Mouse (Mus musculus): ENCODE measurements around the gene Etl4. TPM values are rescaled to one million over a fixed set of nuclear protein-coding genes. Genes with fewer than 3 reads are reported as not detected.

Gene Etl4
- total and polyA plus RNA-seq, 3 experiments: not detected

- no peak overlapping the region for H3K4me3 ChIP-seq (ENCODE audit: control insufficient read depth in 1 of 2, insufficient read depth in 1 of 2, low read depth in 2 of 2, low read length in 2 of 2)
- no peaks in the 10 kb centered on the region for H3K9me3 ChIP-seq (replicated peaks; ENCODE audit: insufficient read depth, low read length)
- no peaks in the 10 kb centered on the region for H3K4me1 ChIP-seq (ENCODE audit: control insufficient read depth in 1 of 2, insufficient read depth in 2 of 2, low read length in 2 of 2)
- H3K9ac ChIP-seq (ENCODE audit: control insufficient read depth, low read depth, low read length, poor library complexity, severe bottlenecking): no peak overlapping the region
- H3K27me3 ChIP-seq (ENCODE audit: control insufficient read depth in 1 of 2, insufficient read depth in 2 of 2, low read length in 2 of 2): no peaks in the 10 kb centered on the region
- H3K27ac ChIP-seq (ENCODE audit: control insufficient read depth, low read depth, low read length): no peak overlapping the region
- TF ChIP-seq NELFE (IDR thresholded peaks at IDR 0.05; ENCODE audit: low read depth, low read length) (no peak), POLR2AphosphoS2 (IDR thresholded peaks at IDR 0.05; ENCODE audit: low read length) (no peak), HCFC1 (IDR thresholded peaks at IDR 0.05; ENCODE audit: low read depth, low read length) (no peak), GATA1 (IDR thresholded peaks at IDR 0.05; ENCODE audit: low read depth, low read length) (no peak), ETS1 (IDR thresholded peaks at IDR 0.05; ENCODE audit: low read depth, low read length) (no peak), EP300 (IDR thresholded peaks at IDR 0.05; ENCODE audit: low read depth in 1 of 2, low read length in 2 of 2) (no peak), USF2 (IDR thresholded peaks at IDR 0.05; ENCODE audit: borderline replicate concordance in 1 of 2, insufficient read depth in 1 of 2, low read depth in 1 of 2, low read length in 2 of 2) (no peak), TAL1 (IDR thresholded peaks at IDR 0.05; ENCODE audit: low read length) (no peak), NRF1 (IDR thresholded peaks at IDR 0.05; ENCODE audit: insufficient read depth, low read depth, low read length, poor library complexity, severe bottlenecking) (no peak), MYB (IDR thresholded peaks at IDR 0.05; ENCODE audit: low read depth, low read length) (no peak)
- no peaks in the 10 kb centered on the region for H3K36me3 ChIP-seq (ENCODE audit: control insufficient read depth in 1 of 2, insufficient read depth in 2 of 2, low read length in 2 of 2)
- DNase-seq (ENCODE audit: low read depth, low spot score): no peak
- no peaks in the 10 kb centered on the region for H3K79me2 ChIP-seq (ENCODE audit: control insufficient read depth, insufficient read depth, low read length, poor library complexity)
These were observed 916.7 kb downstream of the Etl4 start for GRCm38 (mm10) chr2:20826258-20826657.

- DNase-seq (ENCODE audit: low read depth, low spot score): no peak
- H3K27me3 ChIP-seq (ENCODE audit: control insufficient read depth in 1 of 2, insufficient read depth in 2 of 2, low read length in 2 of 2): no peaks in the 10 kb centered on the region
- no peak overlapping the region for H3K27ac ChIP-seq (ENCODE audit: control insufficient read depth, low read depth, low read length)
- no peaks in the 10 kb centered on the region for H3K79me2 ChIP-seq (ENCODE audit: control insufficient read depth, insufficient read depth, low read length, poor library complexity)
- H3K4me3 ChIP-seq (ENCODE audit: control insufficient read depth in 1 of 2, insufficient read depth in 1 of 2, low read depth in 2 of 2, low read length in 2 of 2): no peak overlapping the region
- no peaks in the 10 kb centered on the region for H3K4me1 ChIP-seq (ENCODE audit: control insufficient read depth in 1 of 2, insufficient read depth in 2 of 2, low read length in 2 of 2)
- TF ChIP-seq SIN3A (IDR thresholded peaks at IDR 0.05; ENCODE audit: low read length) (no peak), SMC3 (IDR thresholded peaks at IDR 0.05; ENCODE audit: low read depth, low read length) (no peak), HCFC1 (IDR thresholded peaks at IDR 0.05; ENCODE audit: low read depth, low read length) (no peak), JUND (IDR thresholded peaks at IDR 0.05; ENCODE audit: low read depth, low read length) (no peak), BHLHE40 (IDR thresholded peaks at IDR 0.05; ENCODE audit: borderline replicate concordance, low read depth, low read length) (no peak), KAT2A (conservative IDR thresholded peaks at IDR 0.05; ENCODE audit: low read depth, low read length) (no peak), GATA1 (IDR thresholded peaks at IDR 0.05; ENCODE audit: low read depth, low read length) (no peak), TBP (IDR thresholded peaks at IDR 0.05; ENCODE audit: low read depth, low read length) (no peak), RCOR1 (IDR thresholded peaks at IDR 0.05; ENCODE audit: low read depth, low read length) (no peak), POLR2AphosphoS5 (IDR thresholded peaks at IDR 0.05; ENCODE audit: borderline replicate concordance, low read depth, low read length) (no peak), GABPA (IDR thresholded peaks at IDR 0.05; ENCODE audit: low read depth, low read length) (no peak), ZNF384 (IDR thresholded peaks at IDR 0.05; ENCODE audit: low read depth, low read length) (no peak), E2F4 (IDR thresholded peaks at IDR 0.05; ENCODE audit: borderline replicate concordance, low read depth, low read length) (no peak), EP300 (IDR thresholded peaks at IDR 0.05; ENCODE audit: low read depth in 1 of 2, low read length in 2 of 2) (no peak), MYC (IDR thresholded peaks at IDR 0.05; ENCODE audit: low read depth, low read length) (no peak), ELF1 (IDR thresholded peaks at IDR 0.05; ENCODE audit: low read depth, low read length) (no peak)
- no peaks in the 10 kb centered on the region for H3K36me3 ChIP-seq (ENCODE audit: control insufficient read depth in 1 of 2, insufficient read depth in 2 of 2, low read length in 2 of 2)
- no peak overlapping the region for H3K9ac ChIP-seq (ENCODE audit: control insufficient read depth, low read depth, low read length, poor library complexity, severe bottlenecking)
- H3K9me3 ChIP-seq (replicated peaks; ENCODE audit: insufficient read depth, low read length): no peaks in the 10 kb centered on the region
These were observed 921.3 kb downstream of the Etl4 start for GRCm38 (mm10) chr2:20830882-20831281.
